Mouse (Mus musculus) kidney, adult 11 months (tissue): Measurements from ENCODE around the gene Srsf10.

Experiments
- DNase-seq: peaks from one replicate; pipeline ENCODE4 v3.0.0; 2022

The Srsf10 gene

GRCm38 (mm10) chr4:135855536-135856222, at the start of gene Srsf10:
Gene Srsf10 (plus strand): TSS chr4:135855747.
- peak; percentile 96 for DNase-seq

- DNase-seq: no peak
Measured at GRCm38 (mm10) chr4:135814896-135815295, 40.7 kb upstream of the Srsf10 start.

GRCm38 (mm10) chr4:135816905-135817622, 38.5 kb upstream of the Srsf10 start:
- DNase-seq: no peak

GRCm38 (mm10) chr4:135818366-135818765, 37.2 kb upstream of the Srsf10 start:
- DNase-seq: peak; percentile 57

GRCm38 (mm10) chr4:135819826-135820526, 35.6 kb upstream of the Srsf10 start:
- DNase-seq: peak; percentile 85

- DNase-seq: no peak
Measured at GRCm38 (mm10) chr4:135821772-135822171, 33.8 kb upstream of the Srsf10 start.

GRCm38 (mm10) chr4:135823298-135823697, 32.2 kb upstream of the Srsf10 start:
- no peak for DNase-seq

GRCm38 (mm10) chr4:135824254-135824653, 31.3 kb upstream of the Srsf10 start:
- no peak for DNase-seq

GRCm38 (mm10) chr4:135828491-135828890, 27.1 kb upstream of the Srsf10 start:
- peak; percentile 87 for DNase-seq

GRCm38 (mm10) chr4:135832070-135832469, 23.5 kb upstream of the Srsf10 start:
- DNase-seq: peak; percentile 69

GRCm38 (mm10) chr4:135833301-135834123, 22.0 kb upstream of the Srsf10 start:
- DNase-seq: no peak

- no peak for DNase-seq
Measured at GRCm38 (mm10) chr4:135834124-135834717, 21.3 kb upstream of the Srsf10 start.

GRCm38 (mm10) chr4:135838925-135839292, 16.6 kb upstream of the Srsf10 start:
- no peak for DNase-seq

GRCm38 (mm10) chr4:135839293-135840011, 16.1 kb upstream of the Srsf10 start:
- no peak for DNase-seq

- no peak for DNase-seq
Measured at GRCm38 (mm10) chr4:135844400-135844799, 11.1 kb upstream of the Srsf10 start.

GRCm38 (mm10) chr4:135847581-135847980, 8.0 kb upstream of the Srsf10 start:
- no peak for DNase-seq

GRCm38 (mm10) chr4:135850411-135851095, 5.0 kb upstream of the Srsf10 start:
- DNase-seq: no peak

GRCm38 (mm10) chr4:135851942-135852341, 3.6 kb upstream of the Srsf10 start:
- DNase-seq: no peak

- no peak for DNase-seq
Measured at GRCm38 (mm10) chr4:135853987-135854546, 1.5 kb upstream of the Srsf10 start.

GRCm38 (mm10) chr4:135854630-135855029, 917 bp upstream of the Srsf10 start:
- no peak for DNase-seq

GRCm38 (mm10) chr4:135855080-135855479, 467 bp upstream of the Srsf10 start:
- no peak for DNase-seq
